Comparison of ENCODE assay signal across 20 mouse cellular contexts in genomic region chr7:18265089-18265488, GRCm38 (mm10). TPM values are rescaled to one million over a fixed set of nuclear protein-coding genes. Genes with fewer than 3 reads are reported as not detected.
DNase-seq lines count a peak whose midpoint lies in the region; TF ChIP-seq lines count a peak whose summit lies in the region.
"Had no signal": no experiment of that assay in that cellular context is flagged by ENCODE, and none has a peak within 500 bp of the region (broad histone marks: within the 10 kb centered on the region; RNA-seq: fewer than 3 reads in every experiment).

No protein-coding gene starts in this region.

- H3K4me3 ChIP-seq in layer of hippocampus, adult 2 months, result no peak overlapping the region
- no peak overlapping the region for H3K4me3 ChIP-seq in CH12.LX (replicated peaks in 1 of 3; ENCODE audit: low read depth in 2 of 3, low read length in 2 of 3, poor library complexity in 1 of 3)
- H3K4me3 ChIP-seq: embryonic facial prominence, embryonic 13.5 days; lung, embryonic 15.5 days; midbrain, embryonic 10.5 days; myocyte had no signal

- H3K36me3 ChIP-seq in CH12.LX (replicated peaks in 1 of 2; ENCODE audit: control insufficient read depth in 1 of 2, insufficient read depth in 1 of 2, low read length in 1 of 2), result no peaks in the 10 kb centered on the region
- H3K36me3 ChIP-seq: embryonic facial prominence, embryonic 13.5 days; lung, embryonic 15.5 days; midbrain, embryonic 10.5 days had no signal

- no peak overlapping the region for H3K9ac ChIP-seq in CH12.LX (ENCODE audit: insufficient read depth, low read depth)
- H3K9ac ChIP-seq: embryonic facial prominence, embryonic 13.5 days; lung, embryonic 15.5 days had no signal

- H3K79me2 ChIP-seq in CH12.LX (replicated peaks; ENCODE audit: control insufficient read depth, extremely low read depth, insufficient read depth, poor library complexity, severe bottlenecking), result no peaks in the 10 kb centered on the region

- H3K4me2 ChIP-seq in CH12.LX (ENCODE audit: insufficient read depth, low read depth, poor library complexity, severe bottlenecking), result no peak overlapping the region
- H3K4me2 ChIP-seq: embryonic facial prominence, embryonic 13.5 days; heart, embryonic 11.5 days; lung, embryonic 15.5 days had no signal

- TF ChIP-seq RAD21 in CH12.LX (IDR thresholded peaks at IDR 0.05; ENCODE audit: low read depth, low read length), result peak; percentile 64

- peak; percentile 31 for TF ChIP-seq CTCF in layer of hippocampus, adult 2 months (conservative IDR thresholded peaks at IDR 0.05)
- TF ChIP-seq CTCF in CH12.LX (conservative IDR thresholded peaks at IDR 0.05 in 1 of 2, IDR thresholded peaks at IDR 0.05 in 1 of 2; ENCODE audit: low read depth in 2 of 2, low read length in 2 of 2), result peak; percentile 72 to 75

- H3K9me3 ChIP-seq in CH12.LX (replicated peaks; ENCODE audit: low read length), result no peaks in the 10 kb centered on the region
- H3K9me3 ChIP-seq: lung, embryonic 15.5 days had no signal

- in situ Hi-C loops in CH12.LX (cut with MboI; ENCODE audit: low pct_ligation_motif_present, low pct_unique_long_range_greater_than_20kb, low sequenced_read_pairs), result loop anchor here (10.0 kb wide), 1 partner anchor 1110 kb away; the partner anchor contains the start of gene Ceacam3

- peaks cover 45% of the 10 kb centered on the region for H3K27me3 ChIP-seq in CH12.LX (replicated peaks)
- H3K27me3 ChIP-seq: embryonic facial prominence, embryonic 13.5 days; lung, embryonic 15.5 days had no signal

- TF ChIP-seq EP300 in CH12.LX (IDR thresholded peaks at IDR 0.05; ENCODE audit: low read length), result no peak

- no peak overlapping the region for H3K27ac ChIP-seq in layer of hippocampus, adult 2 months
- no peak overlapping the region for H3K27ac ChIP-seq in CH12.LX (ENCODE audit: insufficient read depth, low read depth)
- H3K27ac ChIP-seq: embryonic facial prominence, embryonic 13.5 days; lung, embryonic 15.5 days; midbrain, embryonic 10.5 days had no signal

- peak; percentile 7 to 8 for DNase-seq in cerebellum, adult 18-20 months
- DNase-seq in cerebellum, postnatal 4 days (ENCODE audit: low spot score in 2 of 2), result no peak
- no peak for DNase-seq in layer of hippocampus, adult 2 months (ENCODE audit: low spot score in 2 of 2)
- DNase-seq in layer of hippocampus, postnatal 14 days (ENCODE audit: low spot score in 2 of 2), result no peak
- peak; percentile 45 for DNase-seq in CH12.LX (ENCODE audit: extremely low read depth)
- peak; percentile 41 for DNase-seq in R1 (ENCODE audit: low read depth, low spot score)
- no peak for DNase-seq in layer of hippocampus, postnatal 36 days
- no peak for DNase-seq in layer of hippocampus, postnatal 25 days (ENCODE audit: extremely low spot score in 1 of 2, low spot score in 1 of 2)
- DNase-seq: cerebellum, adult 9-11 months; heart, postnatal 4 days; left cerebral cortex, postnatal 4 days; right cerebral cortex, postnatal 25 days; thymus, postnatal 36 days had no signal

- dilution Hi-C loops in CH12.LX (cut with MboI; ENCODE audit: extremely low pct_ligation_motif_present, extremely low pct_unique_long_range_greater_than_20kb, low sequenced_read_pairs), result no loop called here

- H3K4me1 ChIP-seq in CH12.LX (ENCODE audit: control insufficient read depth in 1 of 2, insufficient read depth in 2 of 2), result no peaks in the 10 kb centered on the region
- H3K4me1 ChIP-seq: embryonic facial prominence, embryonic 13.5 days; lung, embryonic 15.5 days; midbrain, embryonic 10.5 days had no signal

- TF ChIP-seq POLR2A in CH12.LX (IDR thresholded peaks at IDR 0.05; ENCODE audit: low read depth, low read length), result no peak

TF ChIP-seq in CH12.LX, 34 proteins besides CTCF, POLR2A, EP300 and RAD21:
- TF ChIP-seq SIN3A (IDR thresholded peaks at IDR 0.05; ENCODE audit: low read length) (no peak), SMC3 (IDR thresholded peaks at IDR 0.05; ENCODE audit: low read depth, low read length) (peak; percentile 81)

RNA-seq across cellular contexts. Expression of gene Mill1, which starts 19.9 kb away (rescaled TPM):
- not detected for total RNA-seq in layer of hippocampus, adult 2 months (2021)
- total RNA-seq in layer of hippocampus, postnatal 14 days (2021), result not detected
- total RNA-seq in CH12.LX (2012; rRNA removed), result not detected in 2 replicates
- total RNA-seq in CH12.LX (2014; rRNA removed), result not detected in 2 replicates
- polyA plus RNA-seq in CH12.LX (2012; ENCODE audit: insufficient read length, low read depth), result not detected in 2 replicates
- total RNA-seq in layer of hippocampus, postnatal 36 days (2021), result not detected
- total RNA-seq in layer of hippocampus, postnatal 25 days (2021), result not detected
- total RNA-seq: heart, postnatal 4 days; left cerebral cortex, postnatal 4 days had no signal
- polyA plus RNA-seq: forebrain, embryonic 11.5 days; heart, embryonic 11.5 days; inflammation-experienced regulatory T-cells, adult 6 months; lung, embryonic 15.5 days; midbrain, embryonic 10.5 days; myocyte had no signal

Comparison
In these comparisons a context has a peak if more than half of its experiments do, and no peak if none do; other contexts are left out.
1. DNase-seq: peak in cerebellum, adult 18-20 months (2 of 2), CH12.LX (single experiment) and R1 (single experiment); none in cerebellum, postnatal 4 days (0 of 2), layer of hippocampus, adult 2 months (0 of 2), layer of hippocampus, postnatal 14 days (0 of 2), layer of hippocampus, postnatal 36 days (0 of 2) and layer of hippocampus, postnatal 25 days (0 of 2).